Mouse (Mus musculus) thymus, adult 2 months (tissue): ENCODE results near the gene Tet2.

Experiments
- CTCF ChIP-seq: fragments of 200-500 bp; IDR thresholded peaks from 2 replicates; pipeline ENCODE4 v1.5.1; 2012; ENCODE audit warnings: mild to moderate bottlenecking, control low read depth, low read length, moderate library complexity, borderline replicate concordance; ENCODE audit not compliant: control insufficient read depth, poor library complexity, insufficient read depth; ENCODE audit errors: extremely low read depth
- POLR2A ChIP-seq: fragments of 200-500 bp; IDR thresholded peaks from 2 replicates; pipeline ENCODE4 v1.6.1; 2012; ENCODE audit warnings: mild to moderate bottlenecking, low read length, control low read depth, moderate library complexity; ENCODE audit not compliant: control insufficient read depth, poor library complexity, insufficient read depth; ENCODE audit errors: extremely low read depth

- TF ChIP-seq CTCF (no peak), POLR2A (no peak)
These were observed 130.2 kb downstream of the Tet2 start for GRCm38 (mm10) chr3:133414747-133415146.
